Mouse (Mus musculus) urinary bladder, postnatal 14 days (tissue): ENCODE measurements around the gene Irs1.
A peak's percentile ranks its signal among the peaks of the same experiment; 100 is the strongest.

ENCODE experiments used
- DNase-seq: peaks from one replicate; pipeline ENCODE4 v3.0.0; 2021; ENCODE audit warnings: low spot score

Gene Irs1

GRCm38 (mm10) chr1:82247221-82247951, 43.8 kb downstream of the Irs1 start:
- DNase-seq, result no peak

- DNase-seq, result no peak
Measured at GRCm38 (mm10) chr1:82245002-82245401, 46.2 kb downstream of the Irs1 start.

DNA sequence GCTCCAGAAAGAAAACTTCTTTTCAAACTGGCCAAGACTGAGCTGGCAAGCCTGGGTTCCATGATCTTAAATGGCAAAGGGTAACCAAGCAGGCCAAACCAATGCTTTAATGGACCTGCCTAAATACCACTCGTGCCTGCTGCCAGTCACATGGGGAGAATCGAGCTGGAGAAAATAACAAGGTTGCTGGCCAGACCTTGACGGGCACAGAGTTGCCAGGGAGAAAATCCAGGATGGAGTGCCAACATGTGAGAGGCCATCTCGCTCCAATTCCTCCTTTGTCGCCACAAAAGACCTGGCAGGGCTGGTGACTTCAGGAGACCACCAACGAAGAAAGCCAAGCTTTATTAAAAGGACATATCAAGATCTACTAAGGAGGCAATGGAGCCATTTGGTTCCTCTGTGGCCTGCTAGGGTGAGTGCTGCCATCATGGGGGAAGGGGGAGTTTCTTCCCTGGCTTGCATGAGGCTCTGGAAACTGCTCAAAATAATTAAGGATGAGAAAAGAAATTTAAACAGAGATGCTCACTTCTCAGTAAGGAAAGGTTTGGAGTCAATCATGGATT, 47.9 kb downstream of the Irs1 start:
- no peak for DNase-seq

DNA sequence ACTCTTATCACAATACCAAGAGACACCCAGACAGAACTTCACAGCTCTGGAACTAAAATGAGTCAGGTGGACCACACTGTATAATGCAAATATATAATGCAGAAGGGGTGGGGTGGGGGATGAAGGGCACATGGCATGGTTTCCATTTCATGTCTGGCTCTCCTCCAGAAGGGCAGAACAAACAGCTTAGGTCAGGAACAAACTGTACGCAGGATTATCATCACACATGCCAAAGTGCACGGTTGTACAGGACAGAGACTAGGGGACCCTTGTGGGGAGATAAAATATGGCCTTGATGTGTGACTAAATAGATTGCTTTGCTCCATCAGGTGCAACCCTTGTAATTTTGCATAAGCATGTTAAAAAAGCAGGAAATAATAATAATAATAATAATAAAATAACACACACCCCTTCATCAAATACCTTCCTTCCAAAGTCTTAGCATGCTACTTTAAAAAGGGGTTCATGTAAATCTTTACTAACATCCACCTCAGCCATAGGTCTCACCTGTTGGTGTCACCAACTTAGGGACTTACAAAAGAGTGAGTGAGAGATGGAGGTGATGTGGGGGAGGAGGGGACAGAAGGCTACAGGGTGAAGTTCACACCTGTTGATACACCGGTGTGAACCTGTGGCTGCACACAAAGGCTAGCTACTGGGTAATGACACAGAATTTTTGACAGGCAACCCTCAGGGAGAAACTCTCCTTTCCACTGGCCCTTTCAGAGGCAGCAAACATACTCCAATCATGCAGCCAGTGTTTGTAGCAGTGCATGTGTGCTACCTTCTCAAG, 51.6 kb downstream of the Irs1 start:
- DNase-seq, result no peak

DNA sequence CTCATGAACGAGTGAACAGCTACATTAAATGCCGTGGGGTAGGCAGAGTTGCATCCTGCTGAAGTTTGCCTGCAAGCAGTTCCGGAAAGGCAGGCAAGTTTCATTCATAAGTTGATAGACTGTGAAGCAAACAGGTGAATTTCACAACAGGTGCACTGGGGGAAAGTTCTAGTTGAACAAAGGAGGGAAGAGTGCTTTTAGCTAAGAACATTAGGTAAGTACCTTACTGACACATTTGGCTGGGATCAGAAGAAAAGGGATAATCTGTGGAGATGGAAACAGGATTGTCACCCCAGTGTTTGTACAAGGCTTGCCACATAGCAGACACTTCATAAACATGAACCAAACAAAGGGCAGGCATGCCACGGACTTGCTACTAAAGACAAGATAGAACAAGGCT, 53.0 kb downstream of the Irs1 start:
- DNase-seq, result no peak

- DNase-seq, result no peak
Measured at GRCm38 (mm10) chr1:82235455-82236104, 55.6 kb downstream of the Irs1 start.

DNA sequence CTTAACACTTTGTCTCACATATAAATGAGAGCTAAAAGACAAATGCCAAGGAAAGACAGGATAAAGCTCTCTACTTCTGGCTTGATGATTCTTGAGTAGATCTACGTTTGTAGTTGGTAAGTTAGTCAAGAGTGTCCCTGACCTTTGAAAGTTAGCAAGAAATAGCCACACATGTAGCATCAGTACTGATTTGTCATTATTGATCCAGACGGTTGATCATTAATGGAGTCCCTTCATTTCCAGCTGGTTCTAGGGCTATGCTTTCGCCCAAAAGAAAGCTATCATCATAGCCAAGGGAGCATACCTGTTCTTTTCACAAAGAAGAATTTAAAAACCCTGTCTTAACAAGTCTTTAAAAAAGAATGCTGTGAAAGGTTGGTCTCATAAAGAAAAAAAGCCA, 56.6 kb downstream of the Irs1 start:
- no peak for DNase-seq

DNA sequence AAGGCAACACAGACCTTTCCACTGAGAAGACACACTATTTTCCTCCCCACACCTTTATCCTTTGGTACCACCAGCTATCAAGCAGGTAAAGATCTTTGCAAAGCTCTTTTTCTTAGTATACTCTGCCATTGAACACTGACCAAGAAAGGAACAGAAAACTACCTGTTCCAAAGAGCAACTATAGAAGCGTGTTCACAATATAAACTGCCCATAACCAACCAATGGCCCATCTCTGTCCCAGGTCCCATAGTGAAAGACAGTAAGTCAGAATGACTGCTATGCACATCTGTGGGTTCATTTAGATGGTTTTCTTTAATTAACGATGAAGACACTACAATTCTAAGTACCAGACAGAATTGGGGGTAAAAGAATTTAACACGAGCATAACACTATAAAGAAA, 58.4 kb downstream of the Irs1 start, which contains the start of gene Gm9747:
Gene Gm9747 (plus strand): TSS at position 301 of the 400 bp plus-strand sequence.
- no peak for DNase-seq

DNA sequence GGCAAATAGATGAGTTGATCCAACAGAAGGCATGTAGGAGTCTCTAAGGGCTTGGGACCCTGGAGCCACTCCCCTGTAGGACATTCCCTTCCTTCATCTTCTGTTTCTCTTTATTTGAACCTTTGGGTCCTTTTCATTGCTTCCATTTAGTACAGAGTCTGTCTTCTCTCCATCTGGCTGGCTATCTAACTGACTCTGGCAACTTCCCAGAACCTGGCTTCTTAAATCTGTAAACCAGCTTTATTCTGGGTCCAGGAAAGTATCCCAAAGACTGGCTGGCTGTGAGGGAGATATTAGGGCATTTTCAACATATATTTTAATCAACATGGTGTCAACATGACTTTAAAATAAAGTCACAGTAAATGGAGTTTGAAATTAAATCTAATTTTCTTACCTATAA, 62.4 kb downstream of the Irs1 start:
- no peak for DNase-seq

DNA sequence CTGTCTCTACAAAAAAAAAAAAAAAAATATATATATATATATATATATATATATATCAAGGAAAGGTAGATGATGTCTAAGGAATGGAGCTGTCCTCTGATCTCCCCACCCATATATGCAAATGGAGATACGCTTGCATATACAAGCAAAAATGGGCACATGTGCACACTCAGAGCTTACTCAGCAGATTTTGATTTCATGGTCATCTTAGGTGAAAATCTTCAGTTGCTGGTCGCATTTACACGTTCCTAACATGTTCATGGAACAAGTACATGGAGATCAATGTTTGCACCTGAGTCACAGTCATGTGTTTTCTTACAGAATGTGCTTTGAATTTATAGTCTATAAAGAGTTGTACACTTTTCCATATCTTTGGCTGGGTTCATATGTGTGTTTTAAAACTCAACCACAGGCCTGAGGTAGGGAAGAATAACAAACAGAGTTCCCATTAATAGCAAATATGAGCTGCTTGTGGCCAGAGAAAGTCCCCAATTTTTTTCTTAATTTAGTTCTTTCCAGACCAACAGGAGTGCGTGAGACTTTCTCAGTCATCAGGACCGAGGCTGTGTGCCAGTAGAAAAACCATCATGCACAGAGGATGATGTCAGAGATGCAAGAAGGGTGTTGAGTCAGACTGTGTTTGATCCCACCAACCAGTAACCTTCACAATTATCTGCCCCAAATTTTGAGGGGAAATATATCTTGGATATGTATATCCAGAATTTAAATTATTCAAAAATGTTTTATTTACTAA, 68.0 kb downstream of the Irs1 start:
- DNase-seq, result no peak

- no peak for DNase-seq
Measured at GRCm38 (mm10) chr1:82221462-82221861, 69.8 kb downstream of the Irs1 start.

GRCm38 (mm10) chr1:82220673-82221396, 70.4 kb downstream of the Irs1 start:
- no peak for DNase-seq

DNA sequence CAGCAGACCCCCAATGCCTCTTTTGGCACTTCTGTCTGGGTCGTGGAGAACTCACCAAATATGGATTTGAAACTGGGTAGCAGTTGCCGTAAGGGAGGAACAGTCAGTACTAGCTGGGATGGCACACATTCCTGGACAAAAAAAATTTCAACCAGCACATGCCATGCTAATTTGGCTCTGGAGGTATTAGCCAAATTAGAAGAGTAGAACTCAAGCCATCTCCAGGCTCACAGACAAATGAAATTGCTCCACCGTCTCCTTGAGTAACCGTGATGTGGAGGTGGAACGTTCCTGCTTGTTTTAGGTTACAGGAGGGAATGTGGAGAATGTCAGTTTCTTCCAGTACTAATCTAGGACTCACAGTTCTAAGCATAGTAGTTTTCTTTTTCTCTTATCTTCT, 83.7 kb downstream of the Irs1 start:
- no peak for DNase-seq

GRCm38 (mm10) chr1:82200636-82201035, 90.6 kb downstream of the Irs1 start:
- no peak for DNase-seq

- no peak for DNase-seq
Measured at GRCm38 (mm10) chr1:82199918-82200317, 91.3 kb downstream of the Irs1 start.

- DNase-seq, result no peak
Measured at GRCm38 (mm10) chr1:82191579-82191978, 99.6 kb downstream of the Irs1 start.

GRCm38 (mm10) chr1:82189516-82189915, 101.7 kb downstream of the Irs1 start:
- DNase-seq, result peak; percentile 78

GRCm38 (mm10) chr1:82188549-82189231, 102.5 kb downstream of the Irs1 start:
- DNase-seq, result no peak

DNA sequence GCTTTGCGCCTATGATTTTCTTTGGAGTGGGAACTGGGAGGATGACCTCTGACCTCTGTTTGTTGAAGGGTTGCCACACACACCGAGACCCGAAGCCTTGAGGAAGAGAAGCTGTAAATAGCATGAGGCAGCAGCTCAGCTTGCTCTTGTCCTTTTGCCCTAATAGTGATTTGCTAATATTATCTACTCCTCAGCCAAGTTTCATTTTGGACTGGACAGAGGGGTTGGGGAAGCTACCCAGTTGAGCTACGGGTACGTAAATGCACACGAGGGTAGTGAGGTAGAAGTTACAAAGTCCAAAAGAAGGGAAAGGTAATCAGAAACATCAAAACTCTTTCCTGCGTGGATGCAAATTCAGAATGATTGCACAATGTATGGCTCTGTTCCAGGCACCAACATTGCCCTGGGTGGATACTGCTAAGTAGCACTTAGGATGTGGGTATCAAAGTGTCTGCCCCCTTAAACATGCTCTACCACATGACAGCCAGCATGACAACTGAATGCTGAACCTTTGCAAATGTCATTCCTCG, 107.2 kb downstream of the Irs1 start:
- DNase-seq, result no peak
